Mouse (Mus musculus) adrenal gland, adult (tissue): Measurements from ENCODE around the gene Apela.
"Not testable (repeated sequence)": the region's sequence is repeated elsewhere in the genome, so short reads cannot be mapped to it uniquely, and the experiment has no call there.

ENCODE experiments used
- DNase-seq, 2 experiments: peaks; one replicate each; pipeline ENCODE4 v3.0.0; 2022 to 2023; ENCODE audit warnings: low spot score in 1 of 2; ENCODE audit not compliant: inconsistent age in 2 of 2

Apela gene

GRCm38 (mm10) chr8:65028959-65029686 is 8.0 kb downstream of the Apela start:
- DNase-seq = no peak

GRCm38 (mm10) chr8:65022485-65022884 is 14.7 kb downstream of the Apela start:
- peak; percentile 44 to 86 for DNase-seq

GRCm38 (mm10) chr8:65018423-65018822 is 18.7 kb downstream of the Apela start, which contains the start of the genes Trim61 and Trim60:
TSS of gene Trim61 (minus strand) at chr8:65018523.
TSS of gene Trim60 (minus strand) at chr8:65018584.
- DNase-seq = no peak

GRCm38 (mm10) chr8:65007616-65008015 is 29.5 kb downstream of the Apela start:
- DNase-seq = not testable (repeated sequence)

GRCm38 (mm10) chr8:64998806-64999365 is 38.2 kb downstream of the Apela start:
- DNase-seq = no peak

- DNase-seq = no peak
Measured at GRCm38 (mm10) chr8:64987731-64988130, 49.4 kb downstream of the Apela start, which contains the start of gene Trim75. TSS of gene Trim75 (minus strand) at chr8:64987831.

- peak; percentile 11 to 55 for DNase-seq
Measured at GRCm38 (mm10) chr8:64983150-64983897, 53.8 kb downstream of the Apela start.
